Mouse (Mus musculus): Measurements from ENCODE around the gene Thrb. TPM values are rescaled to one million over a fixed set of nuclear protein-coding genes. Genes with fewer than 3 reads are reported as not detected.

The Thrb gene
- total RNA-seq, 2 experiments from 2014 or later = 78.6 to 85.3 TPM

DNA sequence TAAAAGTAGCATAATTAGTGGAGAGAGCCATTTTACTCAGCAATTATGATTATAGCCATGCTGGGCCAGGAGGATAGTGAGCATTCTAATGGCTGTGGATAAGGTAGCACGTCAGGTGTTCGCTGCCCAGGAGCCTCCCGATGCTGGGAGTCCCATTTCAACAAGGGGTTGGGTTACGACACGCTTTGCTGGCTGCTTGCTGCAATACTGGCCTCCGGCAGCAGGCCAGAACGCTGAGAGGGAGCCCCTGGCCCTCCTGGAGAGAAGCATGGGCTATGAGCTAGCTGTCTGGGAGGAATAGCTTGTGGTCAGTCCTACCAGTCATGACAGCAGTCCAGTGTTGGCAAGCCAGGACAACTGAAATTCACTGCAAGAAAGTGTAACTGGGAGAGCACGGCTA lies 187.2 kb downstream of the Thrb start:
- intact Hi-C loops (cut with DNase I) = no loop called here

DNA sequence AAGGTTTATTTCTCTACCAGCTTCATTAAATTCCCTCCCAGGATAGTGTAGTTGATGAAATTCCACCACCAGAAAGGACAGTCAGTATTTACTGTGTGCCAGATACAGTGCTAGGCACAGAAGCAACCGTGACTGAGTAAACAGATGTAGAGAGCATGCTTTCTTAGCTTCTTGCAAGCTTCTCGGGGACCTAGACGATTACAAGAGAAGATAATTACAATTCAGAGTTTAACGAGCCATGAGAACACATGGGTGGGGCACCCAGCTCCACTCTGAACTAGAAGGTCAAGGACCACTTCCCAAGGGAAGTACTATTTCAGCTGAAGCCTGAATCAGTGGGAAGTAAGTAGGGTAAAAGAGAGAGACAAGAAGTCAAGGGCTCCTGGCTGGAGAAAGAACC lies 190.3 kb downstream of the Thrb start:
- DNase-seq (ENCODE audit: low spot score in 2 of 2) = no peak
- intact Hi-C loops (cut with DNase I) = no loop called here

More for the DNA sequence above, 187.2 kb downstream of the Thrb start:
- no peak for DNase-seq (ENCODE audit: low spot score in 2 of 2)

DNA sequence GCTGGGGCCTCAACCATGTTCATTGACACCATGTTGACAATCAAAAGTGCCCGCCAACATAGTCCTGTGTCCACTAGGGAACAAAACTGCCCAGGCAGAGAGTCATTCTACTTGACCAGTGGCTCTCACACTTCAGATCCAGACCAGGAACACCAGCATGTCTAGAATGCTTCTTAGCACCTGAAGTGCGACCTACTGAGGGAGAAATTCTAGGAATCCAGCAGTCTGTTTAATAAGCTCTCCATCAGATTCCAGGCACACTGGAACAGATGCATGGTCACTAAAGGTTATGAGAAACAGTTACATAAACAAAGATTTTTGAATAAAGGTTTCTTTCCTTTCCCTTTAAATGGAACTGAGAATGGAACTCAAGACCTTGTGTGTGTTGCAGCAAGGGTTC lies 192.2 kb downstream of the Thrb start:
- no peak for DNase-seq (ENCODE audit: low spot score in 2 of 2)

DNA sequence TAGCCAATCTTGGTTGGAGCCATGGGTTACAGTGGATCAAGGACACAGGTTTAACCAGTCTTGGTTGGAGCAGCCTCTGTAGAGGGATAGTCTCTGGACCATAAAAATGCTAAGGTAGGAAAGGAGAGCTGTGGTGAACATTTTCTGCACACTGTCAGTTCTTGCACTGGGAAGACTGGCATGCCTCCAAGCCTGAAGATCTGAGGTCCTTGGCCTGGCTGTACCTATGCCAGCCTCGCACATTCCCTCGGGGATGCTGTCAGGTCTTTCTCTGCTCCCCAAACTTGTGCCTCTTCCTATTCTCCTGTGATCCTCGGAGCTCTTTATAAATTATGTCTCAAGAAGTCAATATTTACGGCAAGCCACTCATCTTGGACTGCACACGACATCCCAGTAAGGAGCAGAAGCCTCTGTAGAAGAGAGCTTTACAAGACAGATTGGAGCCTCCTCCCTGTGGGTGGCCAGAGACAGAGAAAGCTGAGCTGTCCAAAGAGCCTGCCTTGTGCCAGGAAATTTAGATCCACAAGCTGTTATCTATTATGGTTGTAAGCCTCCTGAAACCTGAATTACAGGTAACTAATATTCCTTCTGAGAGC lies 199.8 kb downstream of the Thrb start:
- DNase-seq (ENCODE audit: low spot score in 2 of 2) = peak in 1 of 2 experiments; percentile 59
- intact Hi-C loops (cut with DNase I) = loop anchor here (5.0 kb wide), 1 partner anchor 143 kb away; no protein-coding TSS in a partner anchor

More for the DNA sequence above, 192.2 kb downstream of the Thrb start:
- intact Hi-C loops (cut with DNase I) = no loop called here

DNA sequence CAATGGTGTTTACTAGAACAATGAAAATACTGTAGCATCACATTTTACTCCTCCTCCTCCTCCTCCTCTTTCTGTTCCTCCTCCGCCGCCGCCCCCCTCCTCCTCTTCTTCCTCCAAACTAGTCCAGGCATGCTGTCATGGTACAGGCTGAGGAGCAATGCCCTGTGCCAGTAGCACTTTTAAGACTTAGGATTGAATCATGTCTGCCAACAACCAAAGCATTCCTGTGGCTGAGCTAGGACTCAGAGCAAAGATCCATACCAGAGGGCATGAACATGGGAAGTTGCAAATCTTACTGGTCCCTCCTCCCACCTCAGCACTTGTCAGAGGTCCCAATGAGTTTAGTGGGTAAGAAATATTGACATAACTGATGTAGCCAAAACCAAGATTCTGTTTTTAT lies 202.6 kb downstream of the Thrb start:
- intact Hi-C loops (cut with DNase I) = loop anchor here (5.0 kb wide), 1 partner anchor 145 kb away; no protein-coding TSS in a partner anchor
- no peak for DNase-seq (ENCODE audit: low spot score in 2 of 2)

DNA sequence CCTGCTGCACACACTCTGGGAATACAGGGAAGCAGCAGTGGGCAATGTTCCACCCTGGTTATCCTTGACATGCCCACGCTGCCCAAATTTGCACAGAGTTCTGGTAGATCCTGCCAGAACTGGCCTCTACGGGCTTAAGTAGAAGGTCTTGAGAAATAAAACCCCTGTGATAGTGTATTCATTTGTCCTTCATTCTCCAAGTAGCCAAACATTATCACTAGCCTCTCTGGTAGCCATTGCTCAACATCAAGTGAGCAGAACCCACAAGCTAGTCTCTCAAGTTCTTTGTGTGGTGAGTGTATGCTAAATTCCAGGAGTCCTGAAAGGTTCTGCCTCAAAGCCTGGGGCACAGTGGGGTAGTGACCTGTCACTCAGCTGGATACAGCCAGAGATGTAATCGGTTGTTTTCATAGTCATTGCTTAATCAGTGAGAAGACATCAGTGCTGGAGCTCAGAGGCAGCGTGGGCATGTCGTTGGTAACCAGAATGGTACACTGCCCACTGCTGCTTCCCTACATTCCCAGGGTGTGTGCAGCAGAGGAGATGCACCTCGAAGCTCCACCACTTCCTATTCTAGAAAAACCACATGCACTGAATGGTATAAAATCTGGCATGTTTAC lies 203.8 kb downstream of the Thrb start:
- DNase-seq (ENCODE audit: low spot score in 2 of 2) = peak; percentile 20 to 72
- intact Hi-C loops (cut with DNase I) = loop anchor here (2.0 to 5.0 kb wide), 2 partner anchors 147 to 203 kb away; partner anchors contain the start of gene Thrb

DNA sequence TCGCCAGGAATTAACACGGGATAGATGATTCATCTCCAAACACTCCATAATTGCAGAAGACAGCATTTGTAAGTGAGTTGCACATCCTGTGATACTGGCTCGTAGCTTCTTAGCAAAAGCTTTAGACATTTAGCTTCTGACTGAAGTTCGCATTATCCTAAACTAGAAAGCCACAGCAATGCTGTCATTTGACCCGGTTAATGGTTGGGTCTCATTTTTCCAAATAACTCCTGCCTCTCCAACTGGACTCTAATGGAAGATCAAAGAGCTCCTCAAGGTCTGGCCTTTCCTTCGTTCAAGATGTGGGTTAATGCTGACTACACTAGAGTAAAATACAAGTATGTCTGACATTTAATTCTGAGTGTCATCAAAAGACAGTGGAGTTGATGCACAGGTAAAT lies 208.3 kb downstream of the Thrb start:
- no peak for DNase-seq (ENCODE audit: low spot score in 2 of 2)
- intact Hi-C loops (cut with DNase I) = no loop called here

DNA sequence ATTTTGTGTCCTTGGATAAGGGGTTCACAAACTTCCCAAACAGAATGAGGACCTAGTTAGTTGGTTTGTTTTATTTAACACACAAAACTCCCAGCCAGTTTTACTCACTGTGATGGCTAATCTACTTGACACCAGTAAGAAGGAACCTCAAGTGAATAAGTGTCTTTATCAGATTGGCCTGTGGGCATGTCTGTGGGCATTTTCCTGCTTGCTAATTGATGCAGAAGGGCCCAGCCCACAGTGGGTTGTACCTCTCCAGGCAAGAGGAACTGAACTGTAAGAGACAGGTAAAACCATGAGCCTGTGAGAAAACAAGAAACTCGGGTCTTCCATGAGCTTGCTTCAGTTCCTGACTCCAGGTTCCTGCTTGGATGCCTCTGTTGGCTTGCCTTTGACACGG lies 215.9 kb downstream of the Thrb start:
- intact Hi-C loops (cut with DNase I) = no loop called here
- no peak for DNase-seq (ENCODE audit: low spot score in 2 of 2)

DNA sequence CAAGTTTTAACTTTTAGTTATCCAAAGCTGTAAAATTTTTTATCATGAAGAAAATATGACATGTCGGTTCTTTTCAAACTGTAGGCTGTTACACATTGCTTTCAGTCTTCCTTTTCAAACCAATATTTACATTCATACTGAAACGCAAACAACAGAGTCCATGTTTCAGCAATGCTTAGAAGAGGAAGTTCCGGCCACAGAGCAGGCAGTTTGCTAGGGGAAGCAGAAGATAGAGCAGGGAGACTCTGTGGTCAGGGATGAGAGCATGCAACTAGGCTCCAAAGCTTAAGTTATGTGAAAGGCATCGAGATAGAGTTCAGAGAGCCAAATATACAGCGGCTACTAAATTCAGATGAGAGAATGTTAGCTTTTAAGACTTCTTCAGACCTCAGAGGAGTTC lies 219.4 kb downstream of the Thrb start:
- DNase-seq (ENCODE audit: low spot score in 2 of 2) = no peak
- intact Hi-C loops (cut with DNase I) = no loop called here

DNA sequence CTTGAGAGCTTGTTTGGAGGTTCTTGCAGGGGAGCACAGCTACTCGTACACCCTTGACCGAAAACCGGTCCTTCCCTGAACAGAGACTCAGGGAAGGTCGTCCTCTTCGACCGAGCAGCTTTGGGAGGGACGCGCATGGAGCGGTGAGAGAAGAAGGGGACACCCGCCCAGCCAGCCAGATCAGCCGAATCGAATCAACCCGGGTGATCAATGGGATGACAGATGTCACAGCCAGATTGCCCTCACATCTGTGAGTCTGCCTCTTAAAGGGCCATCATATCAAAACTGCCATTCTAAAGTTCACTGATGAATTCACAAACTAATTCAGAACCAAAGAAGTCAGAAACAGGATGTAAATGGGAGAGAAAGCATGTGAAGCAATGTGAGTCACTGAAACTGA lies 224.8 kb downstream of the Thrb start:
- no peak for DNase-seq (ENCODE audit: low spot score in 2 of 2)
- intact Hi-C loops (cut with DNase I) = no loop called here

DNA sequence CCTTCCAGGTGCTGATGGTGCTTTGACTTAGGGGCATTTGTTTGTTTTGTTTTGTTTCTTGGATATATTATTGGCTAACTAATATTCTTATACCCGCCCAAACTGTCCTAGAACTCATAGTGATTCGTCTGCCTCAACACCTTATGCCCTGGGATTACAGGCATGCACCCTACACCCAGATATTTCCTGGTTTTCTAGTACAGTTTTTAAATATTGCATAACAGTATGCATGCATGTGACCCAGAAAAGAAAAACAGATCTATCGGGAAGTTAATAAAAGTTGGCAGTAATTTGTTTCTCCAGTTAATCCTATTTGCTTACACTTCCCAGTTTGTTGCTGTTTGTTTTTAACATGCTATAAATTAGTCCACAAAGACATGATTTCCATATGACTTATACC lies 225.3 kb downstream of the Thrb start:
- intact Hi-C loops (cut with DNase I) = no loop called here

DNA sequence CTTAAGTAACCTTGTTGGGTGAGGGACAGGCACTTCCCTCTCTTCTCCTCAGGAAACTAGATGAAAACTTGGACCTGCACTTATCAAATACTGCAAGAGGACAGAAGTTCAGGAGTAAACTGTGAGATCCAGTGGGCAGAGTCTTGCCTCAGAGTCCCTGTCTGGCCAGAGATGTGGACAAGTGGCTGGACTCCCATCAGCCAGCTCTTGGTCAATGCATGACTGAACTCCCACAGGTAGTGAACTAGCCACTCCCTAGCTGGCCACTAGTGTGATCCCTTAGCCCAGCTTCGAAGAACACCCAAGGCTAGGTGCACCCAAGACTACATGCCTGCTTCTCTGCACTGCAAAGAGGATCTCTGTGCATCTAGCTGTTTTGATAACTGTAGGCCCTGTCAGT lies 234.7 kb downstream of the Thrb start:
- intact Hi-C loops (cut with DNase I) = no loop called here
- no peak for DNase-seq (ENCODE audit: low spot score in 2 of 2)

More for the DNA sequence above, 225.3 kb downstream of the Thrb start:
- DNase-seq (ENCODE audit: low spot score in 2 of 2) = no peak

DNA sequence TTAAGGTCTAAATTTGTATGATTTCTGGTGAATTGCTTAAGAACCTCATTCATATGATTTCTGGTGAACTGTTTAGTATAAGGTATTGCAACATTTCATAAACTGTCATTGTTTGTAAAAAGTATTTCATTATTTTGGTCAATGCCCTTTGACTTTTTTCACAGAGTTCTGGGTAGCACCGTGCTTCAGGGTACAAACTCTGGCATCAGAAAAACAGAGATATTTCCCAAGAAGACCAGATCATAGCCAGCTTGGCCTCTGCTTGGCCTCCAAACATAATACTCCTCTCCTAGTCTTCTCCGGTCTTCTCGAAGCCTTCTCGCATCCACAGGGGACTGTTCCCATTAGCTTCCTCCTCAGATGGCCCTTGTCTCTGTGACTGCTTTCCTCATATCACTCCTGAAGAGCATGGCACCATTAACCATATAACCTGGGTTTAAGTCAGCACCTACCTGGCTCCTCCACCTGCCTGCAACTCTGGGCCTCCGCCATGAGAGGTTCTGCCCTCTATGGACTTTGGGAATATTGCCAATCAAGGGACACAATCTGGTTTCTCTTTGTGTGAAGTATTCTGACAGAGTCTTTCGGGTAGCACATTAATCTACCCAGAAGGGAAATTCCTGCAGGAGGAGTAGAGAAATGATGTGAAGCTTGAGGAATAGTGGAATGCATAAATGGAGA lies 239.8 kb downstream of the Thrb start:
- DNase-seq (ENCODE audit: low spot score in 2 of 2) = no peak
- intact Hi-C loops (cut with DNase I) = no loop called here

DNA sequence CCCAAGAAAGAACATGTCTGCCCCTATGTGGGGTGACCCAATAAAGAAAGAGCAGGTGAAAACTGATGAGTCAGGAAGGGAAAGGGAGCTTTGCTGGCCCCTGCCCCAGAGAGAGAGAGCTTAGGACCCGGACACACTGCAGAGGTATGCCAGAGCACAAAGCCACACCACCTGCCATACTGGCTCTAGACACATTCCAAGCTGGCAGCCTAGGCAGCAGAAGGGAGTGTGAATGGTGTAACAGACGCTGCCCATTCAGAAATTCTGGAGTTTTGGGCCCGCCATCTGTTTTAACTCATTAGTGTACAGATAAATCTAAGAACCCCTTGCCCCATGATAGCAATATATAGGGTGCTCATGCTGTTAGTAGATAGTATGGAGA lies 240.3 kb downstream of the Thrb start:
- intact Hi-C loops (cut with DNase I) = no loop called here
- DNase-seq (ENCODE audit: low spot score in 2 of 2) = no peak

DNA sequence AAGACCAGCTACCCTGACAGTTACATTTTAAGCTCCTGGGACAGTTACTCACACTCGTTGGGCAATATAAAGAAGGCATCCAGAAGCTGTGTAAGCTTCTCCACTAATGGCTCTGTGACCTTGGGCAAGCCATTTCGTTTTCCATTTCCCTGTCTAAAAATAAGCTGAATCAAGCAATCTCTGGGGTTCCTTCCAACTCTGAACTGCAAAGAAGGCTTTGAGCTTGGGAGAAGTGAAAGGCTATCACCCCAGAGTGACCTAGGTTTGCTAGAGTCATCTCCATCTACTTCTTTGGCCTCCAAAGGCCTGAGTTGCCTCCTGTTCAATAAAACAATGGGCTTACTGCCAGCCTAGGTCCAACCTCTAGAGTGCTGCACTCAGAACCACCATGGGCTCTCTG lies 242.4 kb downstream of the Thrb start:
- intact Hi-C loops (cut with DNase I) = no loop called here
- no peak for DNase-seq (ENCODE audit: low spot score in 2 of 2)

DNA sequence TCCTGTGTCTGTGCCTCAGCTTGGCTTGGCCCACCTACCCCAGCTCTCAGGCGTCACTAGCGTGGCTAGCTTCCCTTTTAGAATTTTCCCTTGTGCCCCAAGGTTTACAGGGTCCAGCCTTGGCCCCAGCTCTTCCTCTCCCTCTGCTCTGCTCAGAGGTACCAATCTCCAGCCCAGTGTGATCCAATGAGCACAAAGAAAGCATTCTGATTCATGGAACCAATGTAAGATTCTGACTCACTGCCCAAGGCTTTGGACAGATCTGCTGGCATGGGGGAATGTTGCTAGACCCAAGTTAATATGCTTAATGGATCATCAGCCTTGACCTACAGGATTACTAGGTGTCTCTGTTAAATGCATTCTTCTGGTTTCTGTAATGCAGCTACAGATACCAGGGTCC lies 243.1 kb downstream of the Thrb start:
- intact Hi-C loops (cut with DNase I) = no loop called here
- DNase-seq (ENCODE audit: low spot score in 2 of 2) = no peak

DNA sequence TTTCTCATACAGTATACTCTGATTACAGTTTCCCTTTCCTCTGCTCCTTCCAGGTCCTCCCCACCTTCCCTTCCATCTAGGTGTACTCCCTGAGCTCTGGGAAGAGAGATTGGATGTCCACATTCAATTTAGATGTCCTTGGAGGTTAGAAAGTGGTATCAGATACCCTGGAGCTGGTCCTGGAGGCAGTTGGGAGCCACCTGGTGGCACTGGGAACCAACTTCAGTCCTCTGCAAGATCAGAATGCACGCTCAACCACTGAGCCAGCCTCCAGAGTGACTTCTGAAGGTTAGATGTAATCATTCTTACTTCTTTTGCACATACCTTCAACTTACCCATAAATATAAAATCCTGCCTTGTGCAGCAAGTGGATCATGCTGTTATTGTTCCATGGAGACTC lies 244.5 kb downstream of the Thrb start:
- DNase-seq (ENCODE audit: low spot score in 2 of 2) = no peak
- intact Hi-C loops (cut with DNase I) = no loop called here

DNA sequence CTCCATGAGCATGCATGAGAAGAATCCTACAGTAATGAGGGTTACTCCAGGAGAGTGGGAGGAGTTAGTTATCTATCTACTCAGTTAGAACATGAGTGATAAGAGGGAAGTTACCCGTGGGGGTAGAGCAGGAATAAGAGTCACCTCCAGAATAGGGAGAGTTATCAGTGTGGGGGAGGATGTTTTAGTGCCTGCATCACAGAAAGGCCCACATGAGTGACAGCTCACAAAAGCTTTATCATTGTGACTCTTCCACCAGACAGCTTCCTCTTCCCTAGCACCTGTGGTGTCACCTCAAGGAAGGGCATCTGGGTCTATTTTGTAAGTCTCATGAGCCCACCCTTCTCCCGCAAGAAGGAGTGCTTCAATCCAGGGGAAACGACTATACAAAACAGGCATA lies 245.6 kb downstream of the Thrb start:
- intact Hi-C loops (cut with DNase I) = loop anchor here (5.0 kb wide), 1 partner anchor 243 kb away; the partner anchor contains the start of gene Thrb
- no peak for DNase-seq (ENCODE audit: low spot score in 2 of 2)

DNA sequence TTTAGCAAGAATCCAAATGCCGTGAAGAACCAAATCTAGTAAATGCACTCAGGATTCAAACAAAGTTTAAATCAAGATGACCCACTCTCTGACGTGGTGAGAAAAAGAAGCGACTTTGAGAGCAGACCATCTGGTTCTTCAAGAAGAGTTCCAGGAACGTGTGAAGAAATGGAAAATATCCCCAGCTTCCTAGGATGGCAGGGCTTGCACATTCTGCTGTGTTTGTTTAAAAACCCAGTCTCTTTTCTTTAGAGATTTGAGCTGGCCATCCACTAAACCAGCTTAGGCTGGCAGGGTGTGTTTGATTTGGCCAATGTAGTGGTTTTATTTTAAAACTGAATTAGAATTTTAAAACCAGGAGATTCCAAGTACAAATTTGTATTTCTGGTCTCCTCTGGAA lies 246.9 kb downstream of the Thrb start:
- DNase-seq (ENCODE audit: low spot score in 2 of 2) = peak in 1 of 2 experiments; percentile 83
- intact Hi-C loops (cut with DNase I) = loop anchor here (5.0 kb wide), 1 partner anchor 245 kb away; the partner anchor contains the start of gene Thrb

DNA sequence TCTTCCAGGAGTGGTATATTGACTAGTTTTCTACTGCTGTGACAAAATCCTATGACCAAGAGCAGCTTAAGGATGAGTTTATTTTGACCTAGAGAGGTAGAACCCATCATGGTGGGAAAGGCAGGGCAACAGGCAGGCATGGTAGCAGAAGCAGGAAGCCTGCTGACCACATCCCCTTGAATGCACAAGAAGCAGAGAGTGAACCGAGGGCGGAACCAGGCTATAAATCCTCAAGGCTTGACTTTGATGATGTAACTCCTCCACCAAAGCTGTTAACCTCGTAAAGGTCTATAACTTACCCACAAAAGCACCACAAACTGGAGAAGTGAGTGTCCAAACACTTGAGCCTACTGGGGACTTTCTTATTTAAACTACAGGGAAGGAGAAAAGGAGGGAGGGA lies 251.1 kb downstream of the Thrb start:
- intact Hi-C loops (cut with DNase I) = no loop called here

More for the DNA sequence above, 251.1 kb downstream of the Thrb start:
- no peak for DNase-seq (ENCODE audit: low spot score in 2 of 2)
